Mouse (Mus musculus): ENCODE measurements around the gene Gm10073. TPM values are rescaled to one million over a fixed set of nuclear protein-coding genes. Genes with fewer than 3 reads are reported as not detected.
"Not testable (repeated sequence)": the region's sequence is repeated elsewhere in the genome, so short reads cannot be mapped to it uniquely, and the experiment has no call there.

Gm10073 gene
- polyA plus RNA-seq, 1 experiment, result 38.0 TPM

DNA sequence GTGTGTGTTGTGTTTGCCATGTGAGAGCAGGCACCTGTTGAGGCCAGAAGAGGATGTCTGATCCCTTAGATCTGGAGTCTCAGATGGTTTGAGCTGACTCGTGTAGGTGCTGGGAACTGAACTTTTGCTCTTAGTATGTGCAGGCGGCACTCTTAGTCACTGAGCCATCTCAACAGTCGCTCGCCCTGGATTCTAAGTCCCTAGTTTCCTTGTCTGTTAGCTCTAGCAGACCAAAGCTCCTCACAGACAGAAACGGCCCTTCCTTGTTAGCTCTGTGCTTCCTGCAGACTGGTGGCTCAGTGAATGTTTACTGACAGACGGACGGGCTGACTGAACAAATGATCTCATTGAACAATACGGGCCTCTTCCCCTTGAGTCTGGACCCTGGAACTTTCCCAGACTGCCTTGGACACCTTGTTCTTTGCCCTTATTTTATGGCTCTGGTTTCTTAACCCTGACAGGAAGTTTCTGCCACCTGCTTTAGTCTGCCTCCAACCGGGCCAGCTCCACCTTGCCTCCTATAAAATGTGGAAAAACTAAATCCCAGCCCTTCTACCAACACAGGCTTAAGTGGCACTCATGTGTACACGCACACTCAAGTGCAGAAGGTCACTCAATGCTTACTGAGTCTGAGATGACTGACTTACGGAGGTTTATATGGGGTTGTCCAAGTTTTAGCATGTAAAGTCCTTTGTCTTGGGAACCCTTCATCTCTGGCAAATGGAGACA, 11.8 kb upstream of the Gm10073 start:
- peaks cover 6% of the 10 kb centered on the region; the same call in 1 of the 2 replicates for H3K4me1 ChIP-seq (ENCODE audit: control insufficient read depth, insufficient read depth, low read length)
- no peak for TF ChIP-seq CTCF (IDR thresholded peaks at IDR 0.05; ENCODE audit: insufficient read depth, low read length)
- no peak for TF ChIP-seq POLR2A (IDR thresholded peaks at IDR 0.05; ENCODE audit: borderline replicate concordance, extremely low read depth, low read depth, low read length)
- no peak for DNase-seq
- 37% methylated on average over 11 of the region's 11 CpGs for WGBS
- H3K4me3 ChIP-seq (replicated peaks; ENCODE audit: extremely low read depth, low read depth, low read length), result no peak overlapping the region

DNA sequence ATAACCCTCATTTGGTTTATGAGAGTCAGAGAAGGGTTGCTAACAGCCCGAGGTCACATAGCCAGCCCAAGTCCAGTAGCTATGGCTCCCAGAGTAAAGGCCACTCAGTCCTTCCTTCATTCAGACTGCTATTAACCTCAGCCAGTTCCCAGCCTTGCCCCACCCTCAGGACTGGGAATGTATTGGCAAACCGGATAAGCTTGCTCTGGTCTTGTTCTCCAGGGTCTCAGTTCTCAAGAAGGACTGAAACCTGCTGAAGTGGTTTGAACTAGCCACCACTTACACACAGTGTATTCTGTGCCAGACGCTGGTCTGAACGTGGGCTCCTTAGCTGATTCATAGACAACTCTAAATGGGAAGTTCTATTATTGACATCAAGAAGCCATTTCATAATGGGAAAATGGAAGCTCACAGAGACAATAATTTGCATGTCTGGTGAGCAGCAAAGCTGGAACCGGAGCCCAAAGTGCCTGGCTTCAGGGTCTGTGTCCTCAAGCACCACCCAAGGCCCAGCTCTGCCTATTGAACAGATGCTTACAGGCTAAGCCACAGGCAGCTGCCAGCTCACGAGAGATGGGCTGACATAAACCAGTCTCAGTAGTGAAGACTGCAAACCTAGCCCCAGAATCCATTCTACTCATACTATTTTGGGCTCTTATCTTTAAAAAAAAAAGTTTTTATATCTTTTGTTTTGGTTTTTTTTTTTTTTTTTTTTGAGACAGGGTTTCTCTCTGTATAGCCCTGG, 8.3 kb upstream of the Gm10073 start:
- Histone ChIP-seq H3K4me3 (replicated peaks; ENCODE audit: extremely low read depth, low read depth, low read length) (no peak overlapping the region), H3K4me1 (ENCODE audit: control insufficient read depth, insufficient read depth, low read length) (peaks cover 7% of the 10 kb centered on the region)
- 57% methylated on average over 6 of the region's 6 CpGs for WGBS
- peak; percentile 23 for DNase-seq
- TF ChIP-seq CTCF (IDR thresholded peaks at IDR 0.05; ENCODE audit: insufficient read depth, low read length) (no peak), POLR2A (IDR thresholded peaks at IDR 0.05; ENCODE audit: borderline replicate concordance, extremely low read depth, low read depth, low read length) (no peak)

DNA sequence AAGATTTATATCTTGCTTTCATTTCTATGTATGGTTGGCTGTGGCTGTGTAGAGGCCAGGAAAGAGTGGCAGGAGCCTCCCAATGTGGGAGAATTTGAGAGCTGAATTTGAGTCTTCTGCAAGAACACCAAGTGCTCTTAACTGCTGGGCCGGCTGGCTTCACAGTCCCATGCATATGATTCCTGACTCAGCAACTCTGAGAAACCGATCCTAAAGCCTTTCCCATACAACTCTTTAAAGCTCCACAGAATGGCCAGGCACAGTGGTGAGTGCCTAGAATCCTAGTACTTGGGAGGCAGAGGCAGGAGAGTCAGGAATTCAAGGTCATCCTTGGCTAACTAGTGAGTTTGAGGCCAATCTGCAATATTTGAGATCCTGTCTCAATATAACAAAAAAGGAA, 6.2 kb upstream of the Gm10073 start:
- H3K4me1 ChIP-seq (ENCODE audit: control insufficient read depth, insufficient read depth, low read length), result peaks cover 7% of the 10 kb centered on the region
- no peak for TF ChIP-seq POLR2A (IDR thresholded peaks at IDR 0.05; ENCODE audit: borderline replicate concordance, extremely low read depth, low read depth, low read length)
- no peak for TF ChIP-seq CTCF (IDR thresholded peaks at IDR 0.05; ENCODE audit: insufficient read depth, low read length)
- no peak overlapping the region for H3K4me3 ChIP-seq (replicated peaks; ENCODE audit: extremely low read depth, low read depth, low read length)
- DNase-seq, result no peak
- whole genome bisulfite sequencing, result 67% methylated on average over 2 of the region's 2 CpGs

DNA sequence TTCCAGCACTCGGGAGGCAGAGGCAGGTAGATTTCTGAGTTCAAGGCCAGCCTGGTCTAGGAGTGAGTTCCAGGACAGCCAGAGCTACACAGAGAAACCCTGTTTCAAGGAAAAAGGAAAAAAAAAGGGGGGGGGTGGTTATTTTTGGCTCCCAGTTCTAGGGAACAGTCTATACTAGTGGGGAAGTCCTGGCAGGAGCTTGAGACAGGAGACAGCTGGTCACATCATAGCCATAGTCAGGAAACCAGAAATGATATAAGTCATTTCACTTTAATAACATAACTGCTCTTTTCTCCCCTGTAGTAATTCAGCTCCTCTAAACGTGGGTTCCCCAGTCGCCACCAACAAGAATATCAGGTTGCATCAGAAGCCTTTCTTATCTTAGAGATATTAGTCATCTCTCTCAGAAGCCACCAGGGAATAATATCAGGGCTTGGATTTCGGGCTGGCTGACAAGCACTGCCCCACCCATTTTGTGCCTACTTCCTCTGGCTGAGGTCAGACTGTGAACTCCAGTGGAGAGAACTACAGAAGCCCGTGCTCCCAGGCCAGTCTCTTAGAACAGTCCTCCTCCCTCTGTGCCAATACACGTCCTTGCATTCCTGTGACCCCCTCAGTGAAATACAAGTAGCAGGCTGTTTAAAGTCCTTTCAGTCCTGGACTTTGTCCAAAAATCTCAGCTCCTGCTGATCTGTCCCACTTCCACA, 3.7 kb upstream of the Gm10073 start:
- H3K4me3 ChIP-seq (replicated peaks; ENCODE audit: extremely low read depth, low read depth, low read length), result no peak overlapping the region
- peaks cover 7% of the 10 kb centered on the region for H3K4me1 ChIP-seq (ENCODE audit: control insufficient read depth, insufficient read depth, low read length)
- no peak for TF ChIP-seq CTCF (IDR thresholded peaks at IDR 0.05; ENCODE audit: insufficient read depth, low read length)
- no peak for TF ChIP-seq POLR2A (IDR thresholded peaks at IDR 0.05; ENCODE audit: borderline replicate concordance, extremely low read depth, low read depth, low read length)
- WGBS, result 15% methylated on average over 6 of the region's 6 CpGs
- peak; percentile 26 for DNase-seq

DNA sequence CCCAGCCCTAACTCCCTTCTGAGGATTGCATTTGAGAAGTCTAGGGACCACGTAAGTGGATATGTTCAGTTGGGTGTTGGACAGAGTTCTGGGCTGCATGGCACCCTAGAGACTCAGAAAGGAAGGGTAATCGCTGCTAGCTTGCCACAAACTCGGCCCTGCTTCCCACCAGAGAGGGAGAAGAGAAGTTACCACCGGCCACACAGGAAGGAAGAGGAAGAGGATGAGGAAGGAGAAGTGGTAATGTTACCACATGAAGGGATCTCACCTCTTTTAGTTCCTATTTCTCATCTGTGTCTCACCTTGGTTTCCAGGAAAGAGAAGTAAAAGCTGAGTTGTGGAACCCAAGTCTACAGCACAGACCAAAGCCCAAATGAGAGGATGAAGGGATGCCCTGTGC, 1.0 kb upstream of the Gm10073 start:
- DNase-seq, result no peak
- Histone ChIP-seq H3K4me3 (replicated peaks; ENCODE audit: extremely low read depth, low read depth, low read length) (no peak overlapping the region), H3K4me1 (ENCODE audit: control insufficient read depth, insufficient read depth, low read length) (peaks cover 5% of the 10 kb centered on the region)
- TF ChIP-seq POLR2A (IDR thresholded peaks at IDR 0.05; ENCODE audit: borderline replicate concordance, extremely low read depth, low read depth, low read length) (no peak), CTCF (IDR thresholded peaks at IDR 0.05; ENCODE audit: insufficient read depth, low read length) (no peak)
- WGBS, result 67% methylated on average over 4 of the region's 4 CpGs

DNA sequence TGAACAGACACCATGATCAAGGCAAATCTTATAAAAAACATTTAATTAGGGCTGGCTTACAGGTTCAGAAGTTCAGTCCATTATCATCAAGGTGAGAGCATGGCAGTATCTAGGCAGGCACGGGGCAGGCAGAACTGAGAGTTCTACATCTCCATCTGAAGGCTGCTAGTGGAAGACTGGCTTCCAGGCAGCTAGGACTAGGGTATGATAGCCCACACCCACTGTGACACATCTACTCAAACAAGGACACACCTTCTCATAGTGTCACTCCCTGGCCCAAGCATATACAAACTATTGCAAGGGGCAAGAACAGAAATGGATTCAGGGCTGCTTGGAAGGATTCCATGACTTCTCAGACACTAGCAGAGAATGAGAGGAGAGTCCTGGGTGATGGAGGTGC, 1.1 kb downstream of the Gm10073 start:
- not testable (repeated sequence) for H3K4me1 ChIP-seq (ENCODE audit: control insufficient read depth, insufficient read depth, low read length); DNase-seq; H3K4me3 ChIP-seq (replicated peaks; ENCODE audit: extremely low read depth, low read depth, low read length)
- WGBS, result 71% methylated on average over 1 of the region's 1 CpGs

DNA sequence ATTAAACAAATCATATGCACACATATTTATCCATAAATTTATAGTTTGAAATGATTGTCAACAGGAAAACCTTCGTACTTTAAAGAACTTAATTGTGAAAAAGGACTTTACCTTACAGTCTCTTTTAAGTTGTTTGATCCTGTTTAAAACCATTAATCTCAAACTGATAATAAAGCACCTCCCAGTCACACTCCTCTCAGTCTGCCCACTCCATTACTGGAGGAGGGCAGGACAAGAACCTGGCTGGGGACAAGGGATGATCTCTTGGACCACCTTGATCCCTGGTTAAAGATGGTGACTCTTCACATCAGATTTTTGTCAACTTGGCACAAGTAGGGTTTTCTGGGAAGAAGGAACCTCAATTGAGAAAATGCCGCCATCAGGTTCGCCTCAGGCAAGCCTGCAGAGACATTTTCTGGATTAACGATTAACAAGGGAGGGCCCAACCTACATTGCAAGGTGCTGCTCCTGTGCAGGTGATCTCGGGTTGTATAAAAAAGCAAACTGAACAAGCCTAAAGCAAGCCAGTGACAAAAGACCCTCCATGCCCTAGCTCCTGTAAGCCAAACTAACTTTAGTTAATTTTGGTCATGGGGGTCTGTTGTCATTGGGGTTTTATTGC, 1.6 kb downstream of the Gm10073 start:
- Histone ChIP-seq H3K4me3 (replicated peaks; ENCODE audit: extremely low read depth, low read depth, low read length) (no peak overlapping the region), H3K4me1 (ENCODE audit: control insufficient read depth, insufficient read depth, low read length) (no peaks in the 10 kb centered on the region)
- TF ChIP-seq POLR2A (IDR thresholded peaks at IDR 0.05; ENCODE audit: borderline replicate concordance, extremely low read depth, low read depth, low read length) (no peak), CTCF (IDR thresholded peaks at IDR 0.05; ENCODE audit: insufficient read depth, low read length) (no peak)
- 73% methylated on average over 5 of the region's 5 CpGs for whole genome bisulfite sequencing
- no peak for DNase-seq

DNA sequence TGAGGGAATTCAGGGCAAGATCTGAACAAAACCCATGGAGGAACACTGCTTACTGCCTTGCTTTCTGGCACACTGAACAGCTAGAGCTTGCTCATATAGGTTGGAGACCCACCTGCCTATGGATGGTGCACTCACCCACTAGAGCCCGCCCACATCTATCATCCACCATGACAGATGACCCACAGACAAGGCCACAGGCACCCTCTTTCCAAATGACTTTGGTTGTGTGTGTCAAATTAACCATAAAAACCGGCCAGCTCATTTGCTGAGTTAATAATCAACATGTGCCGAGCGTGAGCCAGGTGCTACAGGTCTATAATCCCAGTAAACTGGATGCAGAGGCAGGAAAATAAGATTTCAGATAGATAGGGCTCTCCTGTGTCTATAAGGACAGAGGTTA, 2.9 kb downstream of the Gm10073 start:
- DNase-seq, result no peak
- WGBS, result 79% methylated on average over 4 of the region's 4 CpGs
- H3K4me1 ChIP-seq (ENCODE audit: control insufficient read depth, insufficient read depth, low read length), result no peaks in the 10 kb centered on the region
- H3K4me3 ChIP-seq (replicated peaks; ENCODE audit: extremely low read depth, low read depth, low read length), result no peak overlapping the region
- TF ChIP-seq CTCF (IDR thresholded peaks at IDR 0.05; ENCODE audit: insufficient read depth, low read length), result no peak
- no peak for TF ChIP-seq POLR2A (IDR thresholded peaks at IDR 0.05; ENCODE audit: borderline replicate concordance, extremely low read depth, low read depth, low read length)

DNA sequence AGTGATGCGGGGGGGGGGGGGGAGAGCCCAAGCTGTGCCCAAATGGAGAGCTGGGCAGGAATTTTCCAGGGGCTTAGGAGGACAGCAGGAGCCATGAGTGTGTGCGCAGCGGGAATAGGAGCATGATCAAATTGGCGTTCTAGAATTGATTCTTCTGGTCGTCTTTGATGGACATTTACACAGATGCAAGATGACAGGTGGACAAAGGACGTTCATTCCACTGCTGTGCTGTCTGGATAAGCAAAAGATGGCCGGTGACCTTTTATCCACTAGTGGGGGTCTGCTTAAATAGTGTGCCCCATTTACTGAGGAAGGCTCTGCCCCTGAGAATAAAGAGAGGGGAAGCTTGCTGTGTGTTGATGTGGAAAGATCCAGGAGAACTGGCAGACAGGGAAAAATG, 4.3 kb downstream of the Gm10073 start:
- TF ChIP-seq POLR2A (IDR thresholded peaks at IDR 0.05; ENCODE audit: borderline replicate concordance, extremely low read depth, low read depth, low read length) (no peak), CTCF (IDR thresholded peaks at IDR 0.05; ENCODE audit: insufficient read depth, low read length) (no peak)
- Histone ChIP-seq H3K4me3 (replicated peaks; ENCODE audit: extremely low read depth, low read depth, low read length) (no peak overlapping the region), H3K4me1 (ENCODE audit: control insufficient read depth, insufficient read depth, low read length) (no peaks in the 10 kb centered on the region)
- 86% methylated on average over 7 of the region's 7 CpGs for WGBS
- no peak for DNase-seq

All from lung, adult 2 months (tissue).